Mouse (Mus musculus) cerebellum, adult 2 months (tissue): ENCODE data around the gene Lasp1.

Experiments
- CTCF ChIP-seq: fragments of 200-500 bp; IDR thresholded peaks from 2 replicates; pipeline ENCODE4 v1.5.1; 2011; ENCODE audit warnings: low read depth, mild to moderate bottlenecking, control low read depth, low read length, moderate library complexity, borderline replicate concordance; ENCODE audit not compliant: insufficient read depth
- POLR2A ChIP-seq: fragments of 200-500 bp; IDR thresholded peaks from 2 replicates; pipeline ENCODE4 v1.6.1; 2011; ENCODE audit warnings: low read length, control low read depth, borderline replicate concordance; ENCODE audit not compliant: insufficient read depth

- no peak for TF ChIP-seq CTCF
- no peak for TF ChIP-seq POLR2A
These were observed at the start of gene Lasp1 for GRCm38 (mm10) chr11:97798782-97799145.
